Mouse (Mus musculus) cerebellum, adult 2 months (tissue): ENCODE measurements around the gene Phyh.

Experiments used
- CTCF ChIP-seq: fragments of 200-500 bp; IDR thresholded peaks from 2 replicates; pipeline ENCODE4 v1.5.1; 2011; ENCODE audit warnings: low read depth, mild to moderate bottlenecking, control low read depth, low read length, moderate library complexity, borderline replicate concordance; ENCODE audit not compliant: insufficient read depth
- POLR2A ChIP-seq: fragments of 200-500 bp; IDR thresholded peaks from 2 replicates; pipeline ENCODE4 v1.6.1; 2011; ENCODE audit warnings: low read length, control low read depth, borderline replicate concordance; ENCODE audit not compliant: insufficient read depth

GRCm38 (mm10) chr2:4986798-4987197 lies 68.0 kb downstream of the Phyh start:
- TF ChIP-seq CTCF (no peak), POLR2A (no peak)
